In the genomic region with DNA sequence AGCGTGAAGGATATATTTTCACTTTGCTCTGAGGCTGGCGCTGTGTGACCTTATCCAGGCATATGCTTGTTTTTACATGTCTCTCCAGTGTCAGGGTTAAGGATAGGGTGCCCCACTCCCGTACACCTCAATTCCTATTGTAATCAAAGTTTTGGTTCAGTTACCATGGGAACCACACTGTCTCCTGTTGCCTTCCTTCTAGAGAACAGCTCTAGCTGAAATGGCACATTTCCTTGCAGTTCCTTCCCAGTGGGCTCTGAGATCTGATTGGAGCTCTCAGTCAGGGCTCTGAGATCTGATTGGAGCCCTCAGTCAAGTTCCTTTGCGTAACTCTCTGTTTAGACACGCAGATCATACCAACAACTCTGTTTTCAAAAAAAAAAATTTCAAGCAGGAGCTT, we compare ENCODE assay signal across 33 mouse cellular contexts.
DNase-seq lines count a peak whose midpoint lies in the region; ATAC-seq lines count a peak whose summit lies in the region.
"Had no signal": no experiment of that assay in that cellular context is flagged by ENCODE, and none has a peak within 500 bp of the region (broad histone marks: within the 10 kb centered on the region; RNA-seq: fewer than 3 reads in every experiment).

No protein-coding gene starts in this region.

- peak; percentile 17 for DNase-seq in forebrain, embryonic 14.5 days (ENCODE audit: low spot score)
- DNase-seq in heart, adult 11 months: peak; percentile 39
- DNase-seq in heart, postnatal 10 days: no peak
- no peak for DNase-seq in midbrain, embryonic 10.5 days (ENCODE audit: low spot score)
- DNase-seq in left cerebral cortex, adult 18-20 months (ENCODE audit: low spot score in 2 of 2): no peak
- no peak for DNase-seq in gastrocnemius, adult 8-10 months (ENCODE audit: low spot score in 2 of 2)
- DNase-seq: adrenal gland, adult 2 months; adrenal gland, postnatal 36 days; cerebellum, adult 2 months; cerebellum, postnatal 14 days; gastrocnemius, adult 2 months; heart, postnatal 14 days; kidney, adult 8-10 months; kidney, postnatal 4 days; layer of hippocampus, postnatal 36 days; liver, embryonic 13.5 days; lung, adult 18-20 months; lung, postnatal 14 days; right cerebral cortex, adult 18-20 months; spleen, adult 18-20 months; thymus, adult 18-20 months; thymus, postnatal 25 days had no signal

- no peak overlapping the region for H3K4me2 ChIP-seq in forebrain, embryonic 14.5 days (ENCODE audit: low read length)
- no peak overlapping the region for H3K4me2 ChIP-seq in forebrain, embryonic 13.5 days
- H3K4me2 ChIP-seq in midbrain, embryonic 15.5 days: no peak overlapping the region
- H3K4me2 ChIP-seq: heart, embryonic 13.5 days; limb, embryonic 15.5 days; liver, embryonic 13.5 days; neural tube, embryonic 12.5 days had no signal

- no peak overlapping the region for H3K9ac ChIP-seq in forebrain, embryonic 14.5 days (ENCODE audit: low read length)
- H3K9ac ChIP-seq in forebrain, embryonic 13.5 days: no peak overlapping the region
- no peak overlapping the region for H3K9ac ChIP-seq in midbrain, embryonic 15.5 days
- H3K9ac ChIP-seq: heart, embryonic 13.5 days; limb, embryonic 15.5 days; liver, embryonic 13.5 days; neural tube, embryonic 12.5 days had no signal

- intact Hi-C loops in heart, postnatal 10 days (cut with DNase I): loop anchor here (10.0 kb wide), 1 partner anchor 917 kb away; no protein-coding TSS in a partner anchor

- H3K9me3 ChIP-seq in forebrain, embryonic 14.5 days (replicated peaks; ENCODE audit: control insufficient read depth, low read length): no peaks in the 10 kb centered on the region
- H3K9me3 ChIP-seq in forebrain, embryonic 13.5 days (replicated peaks): no peaks in the 10 kb centered on the region
- H3K9me3 ChIP-seq in midbrain, embryonic 15.5 days: no peaks in the 10 kb centered on the region
- no peaks in the 10 kb centered on the region for H3K9me3 ChIP-seq in midbrain, embryonic 10.5 days (replicated peaks)
- H3K9me3 ChIP-seq: heart, embryonic 13.5 days; limb, embryonic 10.5 days; limb, embryonic 15.5 days; liver, embryonic 13.5 days; neural tube, embryonic 12.5 days had no signal

- H3K36me3 ChIP-seq in forebrain, embryonic 14.5 days (ENCODE audit: control insufficient read depth, insufficient read depth, low read length): no peaks in the 10 kb centered on the region
- H3K36me3 ChIP-seq in forebrain, embryonic 13.5 days (ENCODE audit: poor library complexity, severe bottlenecking): no peaks in the 10 kb centered on the region
- H3K36me3 ChIP-seq in midbrain, embryonic 15.5 days (replicated peaks): no peaks in the 10 kb centered on the region
- H3K36me3 ChIP-seq in midbrain, embryonic 10.5 days: no peaks in the 10 kb centered on the region
- H3K36me3 ChIP-seq: heart, embryonic 13.5 days; limb, embryonic 10.5 days; limb, embryonic 15.5 days; liver, embryonic 13.5 days; neural tube, embryonic 12.5 days had no signal

- H3K27ac ChIP-seq in forebrain, embryonic 14.5 days (ENCODE audit: low read depth, low read length): no peak overlapping the region
- no peak overlapping the region for H3K27ac ChIP-seq in forebrain, embryonic 13.5 days
- H3K27ac ChIP-seq in midbrain, embryonic 15.5 days: no peak overlapping the region
- H3K27ac ChIP-seq in midbrain, embryonic 10.5 days (replicated peaks): no peak overlapping the region
- H3K27ac ChIP-seq: gastrocnemius, adult 2 months; heart, embryonic 13.5 days; kidney, postnatal 0 days; limb, embryonic 10.5 days; limb, embryonic 15.5 days; liver, embryonic 13.5 days; neural tube, embryonic 12.5 days; stomach, postnatal 0 days had no signal

- no peak overlapping the region for H3K4me3 ChIP-seq in forebrain, embryonic 14.5 days (ENCODE audit: low read depth, low read length)
- no peak overlapping the region for H3K4me3 ChIP-seq in forebrain, embryonic 13.5 days
- H3K4me3 ChIP-seq in midbrain, embryonic 15.5 days: no peak overlapping the region
- H3K4me3 ChIP-seq in midbrain, embryonic 10.5 days: no peak overlapping the region
- H3K4me3 ChIP-seq: erythroblast, embryonic 14.5 days; gastrocnemius, adult 2 months; heart, embryonic 13.5 days; limb, embryonic 10.5 days; limb, embryonic 15.5 days; liver, embryonic 13.5 days; neural tube, embryonic 12.5 days had no signal

- H3K4me1 ChIP-seq in forebrain, embryonic 14.5 days (ENCODE audit: control insufficient read depth, insufficient read depth, low read length): no peaks in the 10 kb centered on the region
- H3K4me1 ChIP-seq in forebrain, embryonic 13.5 days: peaks cover 4% of the 10 kb centered on the region; the same call in 1 of the 2 replicates
- peaks cover 14% of the 10 kb centered on the region; the same call in 1 of the 2 replicates for H3K4me1 ChIP-seq in midbrain, embryonic 15.5 days
- H3K4me1 ChIP-seq in midbrain, embryonic 10.5 days: peaks cover 7% of the 10 kb centered on the region
- H3K4me1 ChIP-seq: heart, embryonic 13.5 days; limb, embryonic 15.5 days; liver, embryonic 13.5 days; neural tube, embryonic 12.5 days had no signal

- WGBS in forebrain, embryonic 14.5 days: 65% methylated on average over 5 of the region's 5 CpGs
- WGBS in forebrain, embryonic 13.5 days: 70% methylated on average over 5 of the region's 5 CpGs
- 63% methylated on average over 5 of the region's 5 CpGs for WGBS in midbrain, embryonic 15.5 days
- WGBS in midbrain, embryonic 10.5 days: 74% methylated on average over 5 of the region's 5 CpGs

- H3K27me3 ChIP-seq in forebrain, embryonic 14.5 days (replicated peaks; ENCODE audit: control insufficient read depth, insufficient read depth, low read length): no peaks in the 10 kb centered on the region
- no peaks in the 10 kb centered on the region for H3K27me3 ChIP-seq in forebrain, embryonic 13.5 days
- no peaks in the 10 kb centered on the region for H3K27me3 ChIP-seq in midbrain, embryonic 15.5 days (replicated peaks)
- no peaks in the 10 kb centered on the region for H3K27me3 ChIP-seq in midbrain, embryonic 10.5 days (ENCODE audit: low read depth, poor library complexity, severe bottlenecking)
- H3K27me3 ChIP-seq: heart, embryonic 13.5 days; limb, embryonic 15.5 days; liver, embryonic 13.5 days; neural tube, embryonic 12.5 days had no signal

- no peak for ATAC-seq in forebrain, embryonic 14.5 days
- no peak for ATAC-seq in forebrain, embryonic 13.5 days
- 0 out of 2 replicates have a peak, but pooled peaks have one; percentile 21 for ATAC-seq in midbrain, embryonic 15.5 days (replicated peaks)
- ATAC-seq: activated CD4-positive, CD25-positive, alpha-beta regulatory T cell, adult 4 months; intestine, embryonic 16.5 days had no signal

Comparison
In these comparisons a context has a peak if more than half of its experiments do, and no peak if none do; other contexts are left out.
1. DNase-seq: peak in forebrain, embryonic 14.5 days (single experiment) and heart, adult 11 months (single experiment); none in heart, postnatal 10 days (0 of 2), midbrain, embryonic 10.5 days (single experiment), left cerebral cortex, adult 18-20 months (0 of 2) and gastrocnemius, adult 8-10 months (0 of 2).